Mouse (Mus musculus) cerebellum, adult 11 months (tissue): ENCODE data around the gene Gorasp1.

ENCODE experiments used
- DNase-seq: peaks from one replicate; pipeline ENCODE4 v3.0.0; 2022

The Gorasp1 gene

DNA sequence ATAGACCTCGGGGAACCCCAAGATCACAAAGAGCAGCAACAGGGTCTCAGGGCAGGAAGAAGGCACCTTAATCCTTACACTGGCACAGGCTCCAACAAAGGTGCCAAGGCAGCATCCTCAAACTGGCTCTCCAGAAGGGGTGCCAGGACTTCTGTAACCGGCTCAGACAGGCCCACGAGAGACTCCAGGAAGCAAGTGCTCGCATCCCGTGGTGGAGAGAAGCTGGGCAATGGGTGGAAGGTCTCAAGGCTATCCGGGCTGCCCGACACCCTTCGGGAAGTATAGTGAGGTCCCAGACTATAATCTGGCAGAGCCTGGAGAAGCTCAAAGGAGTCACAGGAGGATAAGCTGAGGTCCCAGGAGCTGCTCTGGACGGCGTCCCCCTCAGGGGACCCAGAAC lies 34.8 kb upstream of the Gorasp1 start:
- no peak for DNase-seq

DNA sequence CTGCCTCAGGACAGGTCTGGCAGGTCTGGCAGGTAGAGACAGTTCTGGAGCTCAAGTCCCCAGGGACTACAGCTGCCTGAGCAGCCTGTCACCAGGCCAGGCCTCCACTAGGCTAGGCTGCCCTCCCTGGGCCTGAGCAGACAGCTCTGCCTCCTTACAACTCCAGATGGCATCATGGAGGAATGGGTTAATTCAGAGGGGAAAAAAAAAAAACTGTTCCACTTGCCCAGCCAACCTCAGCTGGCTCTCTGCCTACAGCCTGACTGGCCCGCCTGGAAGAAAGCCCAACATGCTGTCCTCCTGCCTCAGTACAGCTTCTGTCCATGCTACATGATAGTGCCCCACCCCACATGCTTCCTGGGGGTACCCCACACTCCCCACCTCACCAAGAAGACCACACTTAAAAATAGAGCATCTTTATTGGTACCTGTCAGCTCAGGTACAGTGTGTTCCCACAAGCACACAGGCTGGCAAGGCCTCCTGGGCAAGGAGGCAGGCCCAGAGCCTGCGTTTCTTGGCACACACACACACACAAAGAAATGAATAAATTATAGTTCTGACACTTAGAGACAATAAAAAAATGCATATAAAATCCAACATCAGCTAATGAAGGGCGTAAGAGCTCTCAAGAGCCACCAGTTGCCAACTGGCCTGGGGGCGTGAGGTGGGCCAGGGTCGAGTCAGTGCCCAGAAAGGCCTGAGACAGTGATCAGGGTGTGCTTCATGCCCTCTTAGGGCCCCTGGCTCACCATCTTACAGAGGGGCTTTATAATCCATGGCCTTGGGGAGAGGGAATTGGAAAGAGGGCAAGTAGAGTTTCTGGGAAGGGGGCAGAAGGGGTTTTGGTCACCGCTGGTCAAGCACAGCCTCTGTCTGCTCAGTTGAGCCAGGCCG lies 33.6 kb upstream of the Gorasp1 start:
- DNase-seq = peak; percentile 78

DNA sequence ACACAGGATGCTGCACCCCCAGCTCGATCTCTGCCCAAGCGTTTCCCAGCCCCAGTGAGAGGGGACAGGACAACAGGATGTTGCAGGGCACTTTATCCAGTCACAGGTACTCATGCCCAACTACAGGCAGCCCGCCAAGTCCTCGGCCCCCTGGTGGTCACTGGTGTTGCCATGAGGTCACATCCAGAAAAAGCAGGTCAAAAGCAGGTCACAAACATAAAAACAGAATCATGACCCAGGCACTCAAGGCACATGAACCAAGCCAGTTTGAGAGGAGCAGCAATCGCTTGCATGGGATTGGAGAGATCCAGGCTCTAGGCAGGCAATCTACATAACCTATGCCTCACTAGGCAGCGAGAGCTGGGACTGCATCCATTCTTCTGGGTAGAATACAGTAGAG lies 32.9 kb upstream of the Gorasp1 start:
- peak; percentile 66 for DNase-seq

DNA sequence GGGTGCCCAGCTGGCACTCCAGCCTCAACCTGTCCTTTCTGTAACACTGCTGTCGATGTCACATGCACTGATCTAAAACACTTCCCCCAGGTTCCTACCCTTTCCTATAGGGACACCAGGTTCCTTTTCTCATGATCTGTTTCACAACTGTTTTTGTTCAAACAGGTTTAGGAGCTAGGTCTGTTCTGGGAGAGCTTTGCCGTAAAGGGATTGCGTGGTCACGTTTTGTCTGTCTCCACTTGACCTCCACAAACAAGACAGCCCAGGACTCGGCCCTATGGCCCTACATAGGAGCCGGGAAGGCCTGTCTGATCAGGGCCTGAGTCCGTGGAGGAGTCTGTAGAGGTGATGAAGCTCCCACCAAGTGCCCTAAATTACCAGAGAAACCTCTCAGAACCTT lies 32.4 kb upstream of the Gorasp1 start:
- no peak for DNase-seq

DNA sequence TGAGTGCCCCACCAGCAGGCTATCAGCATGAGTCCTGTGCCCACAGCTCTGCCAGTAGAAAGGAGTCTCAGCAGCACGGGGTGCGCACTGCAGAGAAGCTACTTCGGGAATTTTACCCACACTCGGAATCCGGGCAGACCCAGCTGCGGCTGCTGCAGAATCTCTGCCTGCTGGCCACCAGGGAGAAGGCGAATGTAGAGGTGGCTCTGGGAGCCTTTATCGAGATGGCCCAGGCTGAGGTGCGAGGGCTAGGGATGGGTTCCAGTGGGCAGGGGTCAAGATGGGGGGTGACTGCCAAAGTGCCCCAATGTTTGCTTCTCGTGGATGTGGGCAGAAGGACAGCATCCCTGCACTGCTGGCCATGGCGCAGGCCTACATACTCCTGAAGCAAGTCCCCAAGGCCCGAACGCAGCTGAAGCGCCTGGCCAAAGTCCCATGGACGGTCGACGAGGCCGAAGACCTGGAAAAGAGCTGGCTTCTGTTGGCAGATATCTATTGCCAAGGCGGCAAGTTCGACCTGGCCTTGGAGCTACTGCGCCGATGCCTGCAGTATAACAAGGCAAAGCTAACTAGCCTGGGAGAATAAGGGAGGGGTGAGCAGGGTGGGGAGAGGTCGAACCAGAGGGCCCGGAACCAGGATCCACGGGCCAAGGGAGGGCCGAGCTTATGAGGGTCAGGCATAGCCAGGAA lies 29.0 kb upstream of the Gorasp1 start:
- no peak for DNase-seq

DNA sequence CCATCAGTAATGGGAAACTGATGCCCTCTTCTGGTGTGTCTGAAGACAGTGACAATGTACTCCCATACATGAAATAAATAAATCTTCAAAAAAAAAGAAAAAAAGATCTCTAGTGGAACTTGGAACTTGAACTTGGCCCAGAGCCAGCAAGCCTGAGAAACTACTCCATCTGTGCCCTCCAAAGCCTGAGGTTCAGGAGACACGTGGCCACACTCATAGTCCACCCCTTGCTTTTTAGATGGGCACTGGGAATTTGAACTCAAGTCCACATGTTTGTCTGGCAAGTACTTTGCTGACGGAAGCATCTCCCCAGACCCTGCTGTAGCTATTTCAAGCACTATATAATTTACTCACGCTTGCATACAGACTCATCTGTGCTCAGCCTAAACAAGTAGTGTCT lies 27.8 kb upstream of the Gorasp1 start:
- no peak for DNase-seq

DNA sequence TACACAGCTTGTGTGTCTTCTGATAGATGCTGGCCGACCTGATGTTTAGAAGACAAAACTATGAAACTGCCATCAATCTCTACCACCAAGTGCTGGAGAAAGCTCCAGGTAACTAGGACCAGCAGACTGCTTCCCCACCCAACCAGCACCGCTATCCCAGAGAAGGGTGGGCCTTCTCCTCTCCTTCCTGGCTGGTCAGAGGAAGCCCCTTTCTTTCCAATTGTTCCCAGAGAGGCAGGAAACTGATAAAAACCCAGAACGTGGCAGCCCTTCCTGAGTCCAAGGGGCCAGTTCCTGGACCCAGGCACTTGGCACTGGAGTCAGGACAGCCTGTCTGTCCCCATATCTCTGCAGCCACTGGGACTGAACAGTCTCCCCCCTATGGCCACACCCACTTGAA lies 26.8 kb upstream of the Gorasp1 start:
- no peak for DNase-seq

DNA sequence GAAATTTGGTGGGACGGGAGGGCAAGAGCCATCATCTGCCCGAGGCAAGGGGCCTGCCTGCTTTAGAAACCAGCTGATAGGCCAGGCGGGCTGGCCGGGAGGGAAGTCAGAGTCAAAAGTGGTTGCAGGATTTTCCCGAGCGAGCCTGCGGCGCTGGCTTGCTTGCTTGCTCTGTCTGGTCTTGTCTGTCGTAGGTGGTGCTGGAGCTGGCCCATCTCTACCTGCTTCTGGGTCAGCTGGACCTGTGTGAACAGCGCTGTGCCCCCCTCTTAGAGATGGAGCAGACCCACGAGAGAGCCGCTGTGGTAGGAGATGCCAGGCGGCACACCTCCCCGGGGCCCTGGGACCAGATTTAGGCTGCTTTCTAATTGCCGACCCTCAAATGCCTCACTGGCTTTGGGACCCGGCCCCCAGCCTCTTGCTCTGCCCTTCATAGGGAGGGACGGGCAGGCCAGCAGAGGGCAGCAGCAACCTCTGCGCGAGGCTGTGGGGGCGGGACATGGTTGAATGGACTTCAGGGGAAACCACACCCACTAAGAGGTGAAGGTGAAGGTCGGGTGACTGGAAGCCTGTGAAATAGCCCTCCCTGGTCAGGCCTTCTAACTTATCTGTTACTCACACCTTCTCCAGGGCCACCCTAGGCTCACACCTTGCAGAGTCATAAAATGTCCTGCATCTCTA lies 25.8 kb upstream of the Gorasp1 start:
- DNase-seq = peak; percentile 43

DNA sequence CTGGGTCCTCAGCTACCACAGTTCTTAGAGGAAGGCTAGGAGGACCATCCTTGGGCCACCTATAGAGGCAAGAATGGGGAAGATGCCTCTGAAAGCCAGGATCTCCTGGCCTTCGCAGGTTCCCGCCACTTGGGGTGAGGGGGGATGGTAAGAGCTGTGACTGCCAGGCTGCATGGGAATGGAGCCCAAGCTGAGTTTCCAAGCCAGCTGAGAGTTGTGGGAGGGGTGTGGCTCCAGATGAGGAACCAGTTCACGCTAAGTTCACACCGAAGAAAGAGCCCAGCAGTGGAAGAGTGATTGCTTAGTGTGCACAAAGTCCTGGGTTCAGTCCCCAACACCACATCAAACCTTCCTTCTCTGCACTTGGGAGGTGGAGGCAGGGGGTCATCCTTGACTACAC lies 24.9 kb upstream of the Gorasp1 start:
- DNase-seq = no peak

DNA sequence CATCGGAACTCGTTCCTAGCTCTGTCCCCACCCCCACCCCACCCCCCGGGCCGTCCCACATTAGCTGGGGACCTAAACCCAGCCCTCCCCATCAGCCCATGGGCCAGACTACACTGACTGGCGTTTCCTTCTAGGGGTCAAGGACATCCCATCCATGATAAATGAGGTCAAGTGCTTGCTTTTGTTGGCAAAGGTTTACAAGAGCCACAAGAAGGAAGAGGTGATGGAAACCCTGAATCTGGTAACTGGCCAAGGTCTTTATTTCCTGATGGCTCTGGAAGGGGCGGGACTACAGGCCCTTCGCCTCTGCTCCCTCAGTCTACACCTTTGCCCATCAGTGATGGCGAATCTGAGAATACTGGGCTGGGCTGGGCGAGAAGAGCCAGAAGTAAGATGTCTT lies 21.5 kb upstream of the Gorasp1 start:
- no peak for DNase-seq

DNA sequence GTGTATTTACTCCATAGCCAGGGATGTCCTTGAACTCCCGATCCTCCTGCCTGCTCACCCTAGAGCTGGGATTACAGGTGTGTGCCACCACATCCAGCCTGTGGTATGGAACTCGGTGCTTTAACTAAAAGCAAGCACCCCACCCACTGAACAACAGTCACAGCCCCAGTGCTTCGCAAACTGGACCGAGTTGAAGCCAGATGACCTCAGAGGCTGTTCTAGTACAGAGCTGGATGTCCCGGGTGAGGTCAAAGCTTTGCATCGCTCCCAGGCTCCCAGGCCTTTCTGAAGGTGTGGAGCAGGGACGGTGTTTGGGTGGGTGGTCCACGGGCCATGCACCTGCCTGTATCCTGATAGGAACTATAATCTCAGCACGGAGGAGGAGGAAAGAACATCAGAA lies 14.0 kb upstream of the Gorasp1 start:
- DNase-seq = no peak

DNA sequence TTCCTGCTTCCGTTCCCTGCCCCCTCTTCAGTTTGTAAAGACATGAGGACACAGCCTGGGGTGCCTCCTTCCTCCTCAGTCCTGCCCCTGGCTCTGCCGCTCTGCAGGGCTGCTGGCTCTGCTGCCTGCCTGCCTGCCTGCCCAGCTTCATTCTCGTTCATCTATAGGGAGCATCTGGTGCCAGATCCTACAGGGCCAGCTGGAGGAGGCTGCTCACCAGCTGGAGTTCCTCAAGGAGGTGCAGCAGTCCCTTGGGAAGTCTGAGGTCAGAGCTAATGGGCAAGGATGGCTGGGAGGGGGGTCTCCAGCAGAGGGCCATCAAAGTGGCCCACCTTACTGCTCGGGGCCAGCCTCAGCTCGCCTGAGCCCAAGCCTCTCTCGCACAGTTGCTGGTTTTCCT lies 13.1 kb upstream of the Gorasp1 start:
- no peak for DNase-seq

DNA sequence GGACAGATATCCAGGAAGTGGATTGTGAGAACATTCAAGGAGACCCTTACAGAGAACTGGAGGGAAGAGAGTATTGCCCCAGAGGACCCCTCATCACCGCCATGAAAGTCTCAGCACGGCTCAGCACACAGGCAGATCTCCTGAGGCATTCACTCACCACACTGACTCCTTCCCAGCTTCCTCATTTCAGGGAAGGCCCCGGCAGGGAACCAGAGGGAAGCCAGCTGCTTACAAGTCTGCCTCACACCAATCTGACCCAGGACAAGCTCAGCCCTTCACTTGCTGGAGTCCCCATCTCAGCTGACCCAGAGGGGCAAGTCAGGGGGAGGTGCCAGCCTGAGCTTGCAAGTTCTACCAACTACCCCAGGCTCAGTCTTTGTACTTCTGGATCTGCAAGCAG lies 11.4 kb upstream of the Gorasp1 start:
- no peak for DNase-seq

DNA sequence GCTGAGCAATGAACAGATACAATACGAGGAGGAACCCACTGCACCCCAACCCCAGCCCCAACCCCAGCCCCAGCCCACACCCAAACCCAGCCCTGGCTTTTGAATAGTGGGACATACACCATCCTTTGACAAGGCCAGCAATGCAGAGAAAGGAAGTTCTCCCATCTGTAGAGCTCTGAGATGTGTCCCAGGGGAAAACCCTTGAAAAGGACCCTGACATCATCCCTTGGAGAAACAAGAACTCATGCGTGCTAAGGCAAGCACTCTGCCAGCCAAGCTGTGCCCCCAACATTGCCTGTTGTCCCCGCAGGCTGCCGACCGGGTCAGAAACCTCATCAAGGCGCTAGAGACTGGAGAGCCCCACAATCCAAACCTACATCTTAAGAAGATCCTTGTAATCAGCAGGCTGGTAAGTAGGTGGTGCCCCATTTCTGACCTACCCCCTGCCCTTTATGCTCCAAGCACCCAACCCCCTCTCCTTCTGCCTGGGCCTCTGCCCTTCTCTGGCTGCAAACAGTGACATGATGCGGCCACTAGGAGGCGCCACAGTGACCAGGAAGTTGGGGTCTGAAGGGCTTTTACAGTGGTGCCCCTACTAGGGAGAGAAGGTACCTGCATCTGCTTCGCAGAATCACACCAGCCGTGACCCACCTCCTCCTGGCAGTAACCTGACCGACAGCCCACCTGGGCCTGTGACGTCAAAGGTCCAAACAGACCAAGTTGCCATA lies 8.0 kb upstream of the Gorasp1 start:
- no peak for DNase-seq

DNA sequence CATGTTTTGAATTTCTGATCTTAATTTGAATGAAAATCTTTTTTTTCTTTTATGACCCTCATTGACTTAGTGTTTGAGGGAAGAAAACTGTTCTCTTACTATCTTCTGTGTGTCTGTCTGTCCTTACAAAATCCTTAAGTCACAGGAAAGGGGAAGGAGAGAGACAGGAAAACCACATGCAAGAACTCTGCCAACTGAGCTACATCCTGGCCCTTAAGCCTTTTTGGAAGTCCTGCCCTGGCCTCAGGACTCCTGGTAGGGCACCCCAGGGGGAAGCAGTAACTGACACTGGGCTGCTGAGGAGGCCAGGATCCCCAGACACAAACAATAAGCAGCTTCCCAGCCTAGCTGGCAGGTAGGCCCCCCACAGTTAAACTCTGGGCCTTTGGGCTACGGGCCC lies 6.0 kb upstream of the Gorasp1 start:
- no peak for DNase-seq

DNA sequence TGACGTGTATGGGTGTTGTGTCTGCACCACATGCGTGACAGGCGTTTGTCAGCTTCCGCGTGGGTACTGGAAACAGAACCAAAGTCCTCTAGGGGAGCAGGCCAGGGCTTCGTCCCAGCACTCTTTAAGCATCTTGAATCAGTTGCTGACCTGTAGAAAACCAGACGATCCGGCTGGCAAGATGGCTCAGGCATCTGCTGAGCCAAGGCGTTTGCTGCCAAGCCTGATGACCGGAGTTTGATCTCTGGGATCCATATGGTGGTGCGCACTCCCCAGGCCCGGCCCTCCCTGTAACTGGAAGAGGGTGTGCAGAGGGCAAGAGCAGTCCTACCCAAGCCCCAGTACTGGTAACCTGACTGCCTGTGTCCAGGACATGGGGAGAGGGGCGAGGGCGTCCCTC lies 4.5 kb upstream of the Gorasp1 start:
- DNase-seq = no peak

DNA sequence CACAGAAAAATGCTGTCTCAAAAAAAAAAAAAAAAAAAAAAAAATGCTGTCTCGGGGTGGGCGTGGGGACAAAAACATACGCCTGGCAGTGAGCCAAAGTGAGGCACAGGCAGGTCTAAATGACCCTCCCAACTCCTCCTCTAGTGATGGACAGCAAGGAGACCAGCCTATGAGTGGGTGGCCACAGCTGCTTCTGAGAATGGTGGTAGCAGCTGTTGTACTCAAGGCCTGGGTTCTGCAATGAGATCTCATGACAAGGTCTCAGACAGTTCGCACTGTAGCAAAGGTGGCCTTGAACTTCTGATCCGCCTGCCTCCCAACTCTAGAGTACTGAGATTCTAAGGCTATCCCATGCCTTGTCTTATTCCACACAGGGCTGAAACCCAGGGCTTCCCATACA lies 4.0 kb upstream of the Gorasp1 start:
- DNase-seq = no peak

DNA sequence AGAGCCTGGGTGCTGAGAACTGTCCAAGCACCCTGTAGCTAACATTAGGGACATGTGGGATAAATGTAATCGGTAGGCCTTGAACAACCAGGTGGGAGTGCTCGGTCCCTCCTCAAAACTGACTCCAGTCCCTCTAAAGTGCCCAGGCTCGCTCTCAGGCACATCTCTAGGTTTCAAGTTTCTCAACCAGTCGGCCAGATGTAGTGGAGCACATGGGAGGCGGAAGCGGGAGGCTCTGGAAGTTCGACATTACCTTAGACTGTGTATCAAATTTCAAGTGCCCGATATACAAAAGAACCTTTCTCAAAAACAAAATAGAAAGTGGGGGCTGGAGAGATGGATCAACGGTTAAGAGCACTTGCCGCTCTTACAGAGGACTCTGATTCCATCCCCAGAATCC lies 2.3 kb upstream of the Gorasp1 start:
- no peak for DNase-seq

DNA sequence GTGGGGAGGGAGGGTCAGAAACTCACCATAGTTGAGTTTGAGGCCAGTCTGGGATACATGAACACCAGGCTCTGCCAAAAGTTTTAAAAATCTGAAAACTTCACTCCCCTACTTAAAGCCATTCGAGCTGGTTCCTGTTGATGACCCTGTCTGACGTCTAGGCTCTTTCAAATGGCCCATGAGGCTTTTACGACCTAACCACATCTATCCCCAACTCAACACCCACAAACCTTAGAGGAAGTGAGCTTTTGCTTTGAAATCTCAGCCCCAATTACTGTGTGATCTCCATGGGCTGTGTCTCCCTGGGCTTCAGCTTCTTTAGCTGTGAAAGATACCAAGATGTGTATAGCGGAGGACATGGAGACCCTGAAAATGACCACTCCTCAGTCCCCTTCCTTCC lies 1.1 kb upstream of the Gorasp1 start:
- no peak for DNase-seq

DNA sequence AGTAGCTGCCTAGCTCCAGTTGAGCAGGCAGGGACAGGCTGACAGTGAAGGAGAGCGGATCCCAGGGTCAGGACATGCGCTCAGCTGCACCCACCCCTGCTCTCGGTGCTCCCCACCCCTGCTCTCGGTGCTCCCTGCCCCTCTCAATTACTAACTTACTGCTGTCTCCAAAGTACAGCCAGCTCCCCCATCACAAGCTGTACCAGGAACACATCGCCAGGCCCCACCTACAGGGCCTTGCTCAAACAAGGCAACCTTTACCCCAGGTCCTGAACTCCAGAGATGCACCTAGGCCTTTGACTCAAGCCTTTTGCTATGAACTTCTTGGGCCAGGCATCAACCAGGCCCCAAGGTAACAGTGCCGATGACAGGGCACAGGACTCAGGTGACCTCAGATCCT lies 3.7 kb downstream of the Gorasp1 start:
- no peak for DNase-seq

DNA sequence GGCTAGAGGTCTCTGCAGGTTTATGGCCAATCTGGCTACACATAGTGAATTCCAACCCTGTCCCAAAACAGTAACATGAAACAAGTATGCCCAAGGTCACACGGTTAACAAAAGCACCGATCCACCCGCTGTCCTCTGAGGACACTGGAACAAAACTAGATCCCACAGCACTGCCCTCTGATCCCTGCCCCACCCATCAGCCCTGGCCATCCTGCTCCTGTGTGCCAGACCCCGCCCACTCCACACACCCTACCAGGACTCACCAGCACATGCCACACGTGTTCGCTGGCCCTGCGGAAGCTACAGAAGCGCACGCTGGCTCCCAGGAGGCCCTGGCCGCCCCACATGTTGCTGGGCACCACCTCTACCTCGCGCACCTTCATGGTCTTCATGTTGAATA lies 5.0 kb downstream of the Gorasp1 start:
- DNase-seq = no peak

DNA sequence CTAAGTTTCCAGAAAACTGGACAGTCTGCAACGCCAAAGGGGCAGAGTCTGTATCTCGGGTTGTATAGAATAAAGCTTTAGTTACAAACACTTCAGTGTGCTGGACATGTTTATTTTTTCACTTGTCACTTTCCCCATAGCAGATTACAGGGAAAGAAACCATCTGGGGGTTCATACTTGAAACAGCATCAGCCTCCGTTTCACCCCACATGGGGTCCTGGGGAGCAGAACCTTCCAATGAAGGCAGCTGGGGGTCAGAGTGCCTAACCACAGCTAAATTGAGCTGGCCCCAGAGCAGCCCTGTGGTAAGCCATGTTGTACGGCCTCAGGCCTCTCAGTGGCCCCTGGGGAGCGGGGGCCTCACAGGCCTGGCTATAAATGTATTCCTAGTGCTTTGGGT lies 10.9 kb downstream of the Gorasp1 start:
- no peak for DNase-seq

DNA sequence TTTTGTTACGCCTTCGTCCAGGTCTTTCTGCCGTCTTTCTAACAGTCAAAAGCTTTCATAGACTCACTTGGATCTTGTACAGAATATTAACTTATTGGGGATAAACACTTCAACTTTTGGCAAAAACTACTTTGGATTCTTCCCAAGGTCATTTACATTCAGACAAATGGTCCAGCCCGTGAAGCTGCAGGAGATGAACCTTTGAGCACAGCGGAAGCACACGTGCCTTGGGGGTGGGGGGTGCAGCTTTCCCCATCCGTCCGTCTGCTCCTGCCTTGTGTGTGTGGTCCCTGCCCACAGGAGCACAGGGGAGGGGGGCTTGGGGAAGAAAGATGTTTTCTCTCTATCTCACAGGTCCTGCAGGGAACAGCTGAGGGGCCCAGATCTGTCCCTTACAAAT lies 11.6 kb downstream of the Gorasp1 start:
- DNase-seq = no peak
